Mouse (Mus musculus) CD4-positive, CD25-positive, alpha-beta regulatory T cell, adult 4 months (primary cell): ENCODE measurements around the gene Uqcrq. TPM values are rescaled to one million over a fixed set of nuclear protein-coding genes. Genes with fewer than 3 reads are reported as not detected.
"Not testable (repeated sequence)": the region's sequence is repeated elsewhere in the genome, so short reads cannot be mapped to it uniquely, and the experiment has no call there.

Experiments used
- ATAC-seq: one replicate; pipeline ENCODE4 v1.8.0; 2017
- polyA plus RNA-seq, 2 experiments: library from polyadenylated mRNA; unstranded; fragments of 100-300 nt; shearing (Covaris generic); gene quantifications; one replicate each; pipeline ENCODE4 v1.2.1; 2017

Uqcrq gene
- polyA plus RNA-seq, 2 experiments from 2014 or later: 329 to 366 TPM

DNA sequence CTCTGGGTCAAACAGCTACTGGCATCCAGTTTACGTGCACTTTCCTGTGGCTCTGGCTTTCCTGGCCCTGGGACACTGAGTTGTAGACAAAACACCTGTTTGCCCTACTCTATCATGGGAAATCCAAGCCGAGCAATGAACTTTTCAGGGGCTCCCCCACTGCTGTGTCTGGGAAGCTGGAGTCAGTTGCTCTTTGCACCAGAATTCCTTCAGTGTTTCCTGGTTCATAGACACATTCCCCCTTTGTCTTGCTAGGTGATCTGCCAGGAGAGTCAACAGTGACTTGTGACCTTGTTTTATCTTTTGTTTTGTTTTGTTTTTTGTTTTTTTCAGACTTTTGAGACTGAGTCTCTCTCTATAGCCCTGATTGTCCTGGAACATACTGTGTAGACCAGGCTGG lies 20.7 kb upstream of the Uqcrq start:
- ATAC-seq: no peak

GRCm38 (mm10) chr11:53450070-53450705 lies 19.6 kb upstream of the Uqcrq start:
- ATAC-seq: no peak

DNA sequence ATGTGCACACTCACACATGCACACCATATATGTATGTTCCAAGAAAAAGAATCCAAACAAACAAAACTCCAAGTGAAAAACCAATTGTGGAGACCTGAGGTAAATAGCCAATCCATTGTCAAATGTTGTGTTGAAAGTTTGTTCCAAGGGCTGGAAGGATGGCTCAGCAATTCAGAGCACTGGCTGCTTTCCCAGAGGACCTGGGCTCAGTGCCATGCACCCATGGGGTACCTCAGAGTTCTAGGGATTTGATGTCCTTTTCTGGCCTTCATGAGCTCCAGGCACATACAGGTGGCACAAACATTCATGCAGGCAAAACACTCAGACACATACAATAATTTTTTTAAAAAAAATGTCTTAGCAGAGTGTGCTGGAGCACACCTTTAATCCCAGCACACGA lies 17.9 kb upstream of the Uqcrq start:
- no peak for ATAC-seq

GRCm38 (mm10) chr11:53447996-53448395 lies 17.4 kb upstream of the Uqcrq start:
- ATAC-seq: no peak

GRCm38 (mm10) chr11:53446183-53446582 lies 15.6 kb upstream of the Uqcrq start:
- ATAC-seq: no peak

DNA sequence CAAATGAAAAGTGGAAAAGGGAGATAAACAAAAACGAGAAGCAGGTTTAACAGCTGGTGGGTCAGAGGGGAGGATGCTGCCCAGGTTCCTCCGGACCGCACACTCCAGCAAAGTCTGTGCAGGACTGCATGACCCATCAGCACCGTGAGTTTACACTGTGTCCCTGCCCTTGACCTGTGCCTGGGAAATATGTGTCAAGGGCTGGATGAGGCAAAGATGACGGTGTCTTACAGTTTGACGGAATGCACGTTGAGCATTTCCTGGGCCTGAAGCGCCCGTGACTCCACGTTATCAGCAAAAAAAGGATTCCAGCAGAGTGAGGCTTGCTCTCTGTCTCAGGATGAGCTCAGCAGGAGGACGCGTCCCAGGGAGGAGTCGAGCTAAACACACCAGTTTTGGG lies 14.9 kb upstream of the Uqcrq start:
- no peak for ATAC-seq

DNA sequence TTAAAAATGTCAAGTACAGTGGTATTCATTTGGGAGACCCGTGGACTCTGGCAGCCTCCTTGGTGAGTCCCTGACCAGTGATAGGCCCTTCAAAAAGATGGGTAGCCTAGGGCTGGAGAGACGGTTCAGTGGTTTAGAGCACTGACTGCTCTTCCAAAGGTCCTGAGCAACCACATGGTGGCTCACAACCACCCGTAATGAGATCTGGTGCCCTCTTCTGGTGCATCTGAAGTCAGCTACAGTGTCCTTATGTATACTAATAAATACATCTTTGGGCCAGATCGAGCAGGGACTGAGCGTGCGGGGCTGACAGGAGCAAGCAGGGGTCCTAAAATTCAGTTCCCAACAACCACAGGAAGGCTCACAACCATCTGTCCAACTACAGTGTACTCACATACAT lies 13.2 kb upstream of the Uqcrq start:
- peak; percentile 39 for ATAC-seq

DNA sequence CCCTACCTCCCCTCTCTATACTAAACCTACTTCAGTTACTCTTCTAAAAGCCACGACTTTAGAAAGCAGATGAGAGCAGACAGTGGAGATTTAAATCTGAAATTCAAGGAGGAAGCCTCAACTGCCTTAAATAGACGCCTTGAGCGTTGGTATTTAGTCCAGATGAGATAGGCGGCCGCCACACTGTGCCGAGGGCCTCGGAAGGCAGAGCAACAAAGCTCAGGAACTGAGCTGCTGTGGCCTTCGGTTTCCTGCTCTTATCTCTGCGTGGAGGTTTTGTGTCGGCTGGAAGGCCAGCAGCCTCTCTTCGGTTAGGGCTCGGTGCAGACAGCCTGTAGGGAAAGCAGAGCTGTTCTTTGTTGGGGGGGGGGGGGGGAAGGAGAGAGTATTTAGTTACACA lies 11.3 kb upstream of the Uqcrq start:
- peak; percentile 47 for ATAC-seq

- no peak for ATAC-seq
Observed at GRCm38 (mm10) chr11:53436338-53436737, 5.7 kb upstream of the Uqcrq start.

- no peak for ATAC-seq
Observed at GRCm38 (mm10) chr11:53435504-53435903, 4.9 kb upstream of the Uqcrq start.

GRCm38 (mm10) chr11:53433057-53433456 lies 2.4 kb upstream of the Uqcrq start:
- no peak for ATAC-seq

DNA sequence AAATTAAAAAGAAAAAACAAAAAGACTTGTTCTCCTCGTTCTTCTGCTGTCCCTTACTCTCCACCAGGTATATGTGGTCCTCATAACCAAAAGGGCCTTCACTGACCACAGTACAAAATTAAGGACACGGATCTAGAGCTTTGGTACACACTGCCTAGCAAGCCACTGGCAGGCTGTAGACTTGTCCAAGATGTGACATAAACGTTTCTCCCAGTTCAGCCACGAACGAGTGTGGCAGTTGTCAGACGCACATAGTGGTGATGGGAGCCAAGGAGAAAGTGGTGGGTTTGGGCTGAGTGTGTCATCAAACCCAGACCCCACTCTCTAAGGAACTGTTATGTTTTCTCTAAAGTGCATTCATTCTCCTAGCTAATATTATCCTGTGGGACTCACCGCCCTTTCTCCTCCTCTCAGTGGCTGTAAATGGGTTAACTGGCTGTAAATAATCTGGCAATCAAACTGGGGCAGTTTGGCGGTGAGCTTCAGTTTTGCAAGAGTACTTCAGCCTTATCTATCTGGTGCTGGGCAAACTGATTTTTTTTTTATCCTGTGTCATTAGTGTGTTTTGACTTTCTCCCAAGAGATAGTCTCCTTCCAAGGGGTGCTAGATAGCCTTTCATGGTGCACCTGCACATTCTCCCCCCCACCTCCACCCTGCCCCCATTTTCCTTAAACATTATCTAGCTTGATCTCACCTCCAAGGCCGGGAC lies 871 bp upstream of the Uqcrq start:
- no peak for ATAC-seq

DNA sequence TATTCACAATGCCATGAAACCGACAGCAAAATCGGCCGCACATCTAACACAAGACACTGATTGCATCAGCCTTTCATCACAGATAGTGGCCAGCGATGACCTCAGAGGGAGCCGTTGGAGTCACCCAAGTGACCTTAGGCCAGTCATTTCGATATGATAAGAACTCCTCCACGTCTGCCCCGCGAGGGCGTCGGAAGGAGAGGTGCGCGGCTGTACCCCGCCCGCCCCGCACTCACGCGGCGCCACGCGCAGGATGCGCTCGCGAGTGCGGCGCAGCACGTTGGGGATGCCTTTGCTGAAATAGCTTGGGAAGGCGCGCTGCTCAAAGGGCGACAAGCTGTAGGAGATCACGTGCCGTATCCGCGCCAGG lies 346 bp downstream of the Uqcrq start:
- peak; percentile 38 for ATAC-seq

GRCm38 (mm10) chr11:53429182-53429581 lies 1.4 kb downstream of the Uqcrq start:
- no peak for ATAC-seq

GRCm38 (mm10) chr11:53428716-53429057 lies 1.9 kb downstream of the Uqcrq start:
- ATAC-seq: no peak

DNA sequence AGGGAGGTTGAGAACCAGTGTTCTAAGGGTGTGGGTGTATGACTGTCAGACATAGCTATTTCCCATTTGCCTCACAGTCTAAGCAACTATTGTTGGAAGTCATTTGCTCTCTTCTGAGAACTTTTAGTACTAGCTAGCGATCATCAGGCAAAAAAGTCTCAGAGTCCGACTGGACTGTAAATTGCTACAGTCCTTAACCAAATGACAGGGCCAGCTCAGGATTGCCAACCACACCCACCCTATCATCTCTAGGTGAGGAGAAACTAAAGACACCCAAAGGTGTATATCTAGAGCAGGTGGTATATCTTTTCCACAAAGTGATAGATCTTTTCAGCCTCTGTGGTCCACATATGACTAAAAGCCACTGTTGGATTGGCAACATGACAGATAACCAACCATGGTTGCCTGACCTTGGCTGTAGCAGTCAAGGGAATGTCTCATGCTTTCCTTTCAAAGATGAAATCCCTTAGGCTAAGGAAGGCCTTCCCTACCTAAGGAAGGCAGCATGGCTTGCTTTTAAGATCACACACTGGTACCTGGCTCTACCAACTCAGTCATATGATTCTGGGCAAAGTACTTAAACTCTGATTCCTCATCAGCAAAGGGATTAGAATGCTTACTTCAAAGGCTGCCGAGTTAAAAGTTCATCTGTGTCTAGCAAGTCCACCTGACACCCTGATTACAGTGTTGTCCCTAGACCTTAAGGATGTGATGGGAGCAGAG lies 2.5 kb downstream of the Uqcrq start:
- ATAC-seq: no peak

DNA sequence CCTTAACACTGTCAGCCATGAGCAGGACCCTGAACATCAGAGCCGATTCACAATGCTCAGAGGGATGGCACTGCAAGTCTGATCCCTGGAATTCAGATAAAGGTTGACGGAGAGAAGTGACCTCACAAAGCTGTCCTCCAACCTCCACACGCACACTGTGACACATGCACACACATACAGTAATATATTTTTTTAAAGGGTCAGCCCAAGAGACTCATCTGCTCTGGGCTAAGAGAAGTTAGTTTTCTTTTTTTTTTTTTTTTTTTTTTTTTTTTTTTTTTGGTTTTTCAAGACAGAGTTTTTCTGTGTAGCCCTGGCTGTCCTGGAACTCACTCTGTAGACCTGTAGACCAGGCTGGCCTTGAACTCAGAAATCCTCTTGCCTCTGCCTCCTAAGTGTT lies 3.7 kb downstream of the Uqcrq start:
- not testable (repeated sequence) for ATAC-seq

GRCm38 (mm10) chr11:53425711-53426255 lies 4.8 kb downstream of the Uqcrq start:
- ATAC-seq: no peak

DNA sequence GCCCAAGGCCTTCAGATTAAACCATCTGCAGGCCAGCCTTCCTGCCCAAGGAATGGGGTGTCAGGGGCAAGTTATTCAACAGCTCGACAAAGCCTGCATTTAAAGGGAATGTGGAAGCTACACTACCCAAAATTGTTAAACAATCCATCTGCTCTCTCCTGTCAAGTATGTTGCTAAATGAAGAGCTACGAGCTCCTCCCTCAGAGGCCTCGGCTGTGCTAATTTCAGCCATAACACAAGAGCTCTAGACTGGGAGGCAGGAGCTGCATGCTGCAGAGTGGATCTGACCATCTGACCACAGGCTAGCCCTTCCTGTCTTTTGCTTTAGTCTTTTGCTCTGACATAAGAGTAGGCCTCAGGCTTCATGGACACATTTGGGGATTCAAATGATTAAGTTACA lies 5.4 kb downstream of the Uqcrq start:
- ATAC-seq: no peak

GRCm38 (mm10) chr11:53424826-53425225 lies 5.8 kb downstream of the Uqcrq start:
- ATAC-seq: no peak

DNA sequence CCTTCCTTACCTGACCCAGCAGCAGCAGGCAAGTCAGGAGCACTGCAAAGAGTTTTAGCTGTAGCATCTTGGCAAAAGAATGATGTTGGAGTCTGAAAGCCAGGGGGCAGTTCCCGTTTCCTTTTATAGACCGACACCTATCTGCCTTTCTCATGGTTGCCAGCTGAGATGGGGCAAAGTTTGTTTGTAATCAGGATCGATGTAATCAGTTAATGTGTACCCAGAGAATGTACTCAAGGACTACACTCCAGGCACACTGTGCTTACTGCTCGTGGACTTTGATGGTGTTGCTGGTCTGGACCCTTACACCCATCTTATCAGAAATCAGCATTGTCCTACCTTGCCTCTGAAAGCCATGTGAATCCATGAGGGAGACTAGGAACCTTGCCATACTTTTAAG lies 7.6 kb downstream of the Uqcrq start, which contains the start of gene Leap2:
Gene Leap2 (minus strand): TSS at position 135 of the 400 bp plus-strand sequence.
- no peak for ATAC-seq

DNA sequence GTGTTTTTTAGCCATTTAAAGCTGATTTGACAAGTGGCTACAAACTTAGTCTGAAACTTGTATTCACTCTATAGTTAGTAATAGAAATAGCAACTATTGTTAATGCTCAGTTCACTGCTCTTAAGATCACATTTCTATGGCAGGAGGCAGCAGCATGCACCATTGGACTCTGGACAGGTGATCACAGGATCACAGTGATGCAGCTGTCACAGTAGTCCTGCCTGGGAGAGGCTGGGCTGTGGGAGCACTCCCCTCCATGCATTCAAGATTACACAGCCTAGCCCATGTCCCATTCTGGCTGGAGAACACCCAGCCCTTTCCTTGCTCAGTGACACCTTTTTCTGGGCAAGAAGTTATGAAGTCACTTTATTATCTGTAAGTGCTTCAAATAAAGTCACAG lies 12.6 kb downstream of the Uqcrq start:
- ATAC-seq: no peak

GRCm38 (mm10) chr11:53413871-53414270 lies 16.8 kb downstream of the Uqcrq start:
- no peak for ATAC-seq

- no peak for ATAC-seq
Observed at GRCm38 (mm10) chr11:53411738-53412137, 18.9 kb downstream of the Uqcrq start.
